Mouse (Mus musculus): ENCODE results near the gene Insig1.

GRCm38 (mm10) chr5:28094393-28094792 is 23.2 kb downstream of the Insig1 start:
- TF ChIP-seq CTCF (IDR thresholded peaks at IDR 0.05; ENCODE audit: extremely low read depth, insufficient read depth, low read length) (no peak), POLR2A (IDR thresholded peaks at IDR 0.05; ENCODE audit: extremely low read depth, insufficient read depth, low read length) (no peak)

Data from cortical plate, adult 2 months (tissue).